Mouse (Mus musculus) urinary bladder, adult 18-20 months (tissue): ENCODE data around the gene C1qtnf12.

Experiments
- DNase-seq, 2 experiments: peaks; one replicate each; pipeline ENCODE4 v3.0.0; 2022; ENCODE audit warnings: low spot score in 2 of 2, mixed read lengths in 2 of 2

C1qtnf12 gene

GRCm38 (mm10) chr4:155962167-155962971, at the start of gene C1qtnf12:
Gene C1qtnf12 (plus strand): TSS chr4:155962318.
- peak; percentile 31 to 38 for DNase-seq

- no peak for DNase-seq
Measured at GRCm38 (mm10) chr4:155932031-155932430, 30.1 kb upstream of the C1qtnf12 start.

GRCm38 (mm10) chr4:155943049-155943452, 19.1 kb upstream of the C1qtnf12 start:
- peak in 1 of 2 experiments; percentile 19 for DNase-seq

- peak; percentile 96 to 100 for DNase-seq
Measured at GRCm38 (mm10) chr4:155943534-155944249, 18.4 kb upstream of the C1qtnf12 start, which contains the start of gene Ube2j2. Gene Ube2j2 (plus strand): TSS chr4:155943831.

- DNase-seq: no peak
Measured at GRCm38 (mm10) chr4:155944271-155944670, 17.8 kb upstream of the C1qtnf12 start.

- DNase-seq: no peak
Measured at GRCm38 (mm10) chr4:155947094-155947493, 15.0 kb upstream of the C1qtnf12 start.

GRCm38 (mm10) chr4:155955491-155955890, 6.6 kb upstream of the C1qtnf12 start:
- DNase-seq: no peak

GRCm38 (mm10) chr4:155959275-155959674, 2.8 kb upstream of the C1qtnf12 start:
- DNase-seq: peak; percentile 36 to 45

- no peak for DNase-seq
Measured at GRCm38 (mm10) chr4:155963106-155963505, 988 bp downstream of the C1qtnf12 start.

GRCm38 (mm10) chr4:155964396-155964795, 2.3 kb downstream of the C1qtnf12 start:
- no peak for DNase-seq

GRCm38 (mm10) chr4:155969043-155969653, 7.0 kb downstream of the C1qtnf12 start:
- no peak for DNase-seq

- no peak for DNase-seq
Measured at GRCm38 (mm10) chr4:155970286-155970685, 8.2 kb downstream of the C1qtnf12 start.

GRCm38 (mm10) chr4:155972651-155973050, 10.5 kb downstream of the C1qtnf12 start:
- no peak for DNase-seq

- DNase-seq: no peak
Measured at GRCm38 (mm10) chr4:155973239-155973638, 11.1 kb downstream of the C1qtnf12 start.

- DNase-seq: no peak
Measured at GRCm38 (mm10) chr4:155981436-155982082, 19.4 kb downstream of the C1qtnf12 start.

- DNase-seq: no peak
Measured at GRCm38 (mm10) chr4:155983788-155984187, 21.7 kb downstream of the C1qtnf12 start.

- no peak for DNase-seq
Measured at GRCm38 (mm10) chr4:155991211-155991907, 29.2 kb downstream of the C1qtnf12 start.

- DNase-seq: no peak
Measured at GRCm38 (mm10) chr4:155991908-155992230, 29.8 kb downstream of the C1qtnf12 start.

GRCm38 (mm10) chr4:155992241-155992905, 30.3 kb downstream of the C1qtnf12 start, which contains the start of the genes B3galt6 and Sdf4:
Gene B3galt6 (minus strand): TSS chr4:155992649.
Gene Sdf4 (plus strand): TSS chr4:155992872.
- peak; percentile 68 to 87 for DNase-seq

- DNase-seq: peak; percentile 91 to 99
Measured at GRCm38 (mm10) chr4:155992906-155993547, 30.9 kb downstream of the C1qtnf12 start.
